Mouse (Mus musculus): ENCODE results near the gene Pigq.

Pigq gene

GRCm38 (mm10) chr17:25880913-25881641 is 63.7 kb downstream of the Pigq start:
- no peak for DNase-seq

- DNase-seq: peak in 1 of 2 experiments; percentile 23
Measured at GRCm38 (mm10) chr17:25880196-25880910, 64.4 kb downstream of the Pigq start, which contains the start of gene Wfikkn1. Gene Wfikkn1 (minus strand): TSS chr17:25880858.

- DNase-seq: peak in 1 of 2 experiments; percentile 27
Measured at GRCm38 (mm10) chr17:25879750-25880149, 65.0 kb downstream of the Pigq start.

- peak in 1 of 2 experiments; percentile 42 for DNase-seq
Measured at GRCm38 (mm10) chr17:25879261-25879660, 65.5 kb downstream of the Pigq start.

- peak in 1 of 2 experiments; percentile 28 for DNase-seq
Measured at GRCm38 (mm10) chr17:25878611-25879180, 66.0 kb downstream of the Pigq start.

- peak; percentile 22 to 23 for DNase-seq
Measured at GRCm38 (mm10) chr17:25877741-25878610, 66.8 kb downstream of the Pigq start.

- no peak for DNase-seq
Measured at GRCm38 (mm10) chr17:25877025-25877424, 67.7 kb downstream of the Pigq start.

All from cerebellum, adult 18-20 months (tissue).